Mouse (Mus musculus) lung, postnatal 25 days (tissue): Measurements from ENCODE around the gene BC024063.
"Not testable (repeated sequence)": the region's sequence is repeated elsewhere in the genome, so short reads cannot be mapped to it uniquely, and the experiment has no call there.

Experiments
- DNase-seq: peaks from one replicate; pipeline ENCODE4 v3.0.0; 2022; ENCODE audit warnings: low spot score

The BC024063 gene

GRCm38 (mm10) chr10:82082728-82083621 is at the start of gene BC024063:
Gene BC024063, plus strand, starts transcription at chr10:82083353.
- peak; percentile 58 for DNase-seq

- DNase-seq = no peak
Measured at GRCm38 (mm10) chr10:82042191-82042590, 41.0 kb upstream of the BC024063 start.

GRCm38 (mm10) chr10:82046603-82047002 is 36.5 kb upstream of the BC024063 start:
- DNase-seq = no peak

GRCm38 (mm10) chr10:82047597-82048459 is 35.3 kb upstream of the BC024063 start, which contains the start of gene Zfp873:
Gene Zfp873, plus strand, starts transcription at chr10:82048123.
- peak; percentile 95 for DNase-seq

GRCm38 (mm10) chr10:82048460-82048804 is 34.7 kb upstream of the BC024063 start:
- DNase-seq = not testable (repeated sequence)

GRCm38 (mm10) chr10:82083622-82083971 is 444 bp downstream of the BC024063 start:
- not testable (repeated sequence) for DNase-seq

- DNase-seq = no peak
Measured at GRCm38 (mm10) chr10:82117206-82117605, 34.1 kb downstream of the BC024063 start.

- peak; percentile 89 for DNase-seq
Measured at GRCm38 (mm10) chr10:82127850-82128401, 44.8 kb downstream of the BC024063 start, which contains the start of gene AU041133. Gene AU041133, plus strand, starts transcription at chr10:82128013.

- DNase-seq = no peak
Measured at GRCm38 (mm10) chr10:82145282-82145681, 62.1 kb downstream of the BC024063 start.

- no peak for DNase-seq
Measured at GRCm38 (mm10) chr10:82147571-82147970, 64.4 kb downstream of the BC024063 start.
